Mouse (Mus musculus): Measurements from ENCODE around the gene Prcd. TPM values are rescaled to one million over a fixed set of nuclear protein-coding genes. Genes with fewer than 3 reads are reported as not detected.

Prcd gene
- polyA plus RNA-seq, 1 experiment from 2014 or later = 1.1 TPM

GRCm38 (mm10) chr11:116645446-116646110, 7.8 kb upstream of the Prcd start:
- Histone ChIP-seq H3K27ac (ENCODE audit: low read depth, low read length) (peak overlapping the region; percentile 24; the same call in 1 of the 2 replicates), H3K36me3 (ENCODE audit: control insufficient read depth, insufficient read depth, low read length) (no peaks in the 10 kb centered on the region), H3K4me1 (ENCODE audit: control insufficient read depth, insufficient read depth, low read length) (peaks cover 51% of the 10 kb centered on the region), H3K4me2 (replicated peaks; ENCODE audit: low read depth, low read length) (no peak overlapping the region), H3K4me3 (ENCODE audit: low read length) (no peak overlapping the region), H3K9me3 (ENCODE audit: control insufficient read depth, low read length) (no peaks in the 10 kb centered on the region), H3K9ac (ENCODE audit: low read depth, low read length) (no peak overlapping the region), H3K27me3 (ENCODE audit: control insufficient read depth, insufficient read depth, low read length) (no peaks in the 10 kb centered on the region; the same call in 1 of the 2 replicates)
- no peak for ATAC-seq (ENCODE audit: low FRiP score, low TSS enrichment)
- 19% methylated on average over 8 of the region's 8 CpGs for WGBS

- no peak overlapping the region for H3K27ac ChIP-seq (ENCODE audit: low read depth, low read length)
- H3K4me1 ChIP-seq (ENCODE audit: control insufficient read depth, insufficient read depth, low read length) = peaks cover 51% of the 10 kb centered on the region
- ATAC-seq (ENCODE audit: low FRiP score, low TSS enrichment) = no peak
- H3K4me3 ChIP-seq (ENCODE audit: low read length) = no peak overlapping the region
- H3K27me3 ChIP-seq (ENCODE audit: control insufficient read depth, insufficient read depth, low read length) = no peaks in the 10 kb centered on the region; the same call in 1 of the 2 replicates
- WGBS = 50% methylated on average over 11 of the region's 11 CpGs
- H3K36me3 ChIP-seq (ENCODE audit: control insufficient read depth, insufficient read depth, low read length) = no peaks in the 10 kb centered on the region
- H3K9ac ChIP-seq (ENCODE audit: low read depth, low read length) = no peak overlapping the region
- H3K4me2 ChIP-seq (replicated peaks; ENCODE audit: low read depth, low read length) = no peak overlapping the region
- no peaks in the 10 kb centered on the region for H3K9me3 ChIP-seq (ENCODE audit: control insufficient read depth, low read length)
These were observed 7.2 kb upstream of the Prcd start for GRCm38 (mm10) chr11:116646136-116646535.

- H3K9me3 ChIP-seq (ENCODE audit: control insufficient read depth, low read length) = no peaks in the 10 kb centered on the region
- no peak for ATAC-seq (ENCODE audit: low FRiP score, low TSS enrichment)
- no peak overlapping the region for H3K4me3 ChIP-seq (ENCODE audit: low read length)
- H3K36me3 ChIP-seq (ENCODE audit: control insufficient read depth, insufficient read depth, low read length) = no peaks in the 10 kb centered on the region
- peak overlapping the region; percentile 84; the same call in 1 of the 2 replicates for H3K27ac ChIP-seq (ENCODE audit: low read depth, low read length)
- H3K4me2 ChIP-seq (replicated peaks; ENCODE audit: low read depth, low read length) = no peak overlapping the region
- WGBS = 89% methylated on average over 7 of the region's 7 CpGs
- no peaks in the 10 kb centered on the region; the same call in 1 of the 2 replicates for H3K27me3 ChIP-seq (ENCODE audit: control insufficient read depth, insufficient read depth, low read length)
- H3K4me1 ChIP-seq (ENCODE audit: control insufficient read depth, insufficient read depth, low read length) = peaks cover 53% of the 10 kb centered on the region
- H3K9ac ChIP-seq (ENCODE audit: low read depth, low read length) = no peak overlapping the region
These were observed 6.6 kb upstream of the Prcd start for GRCm38 (mm10) chr11:116646771-116647170.

- no peaks in the 10 kb centered on the region for H3K9me3 ChIP-seq (ENCODE audit: control insufficient read depth, low read length)
- H3K27me3 ChIP-seq (ENCODE audit: control insufficient read depth, insufficient read depth, low read length) = peaks cover 2% of the 10 kb centered on the region
- no peaks in the 10 kb centered on the region for H3K36me3 ChIP-seq (ENCODE audit: control insufficient read depth, insufficient read depth, low read length)
- no peak overlapping the region for H3K9ac ChIP-seq (ENCODE audit: low read depth, low read length)
- peak overlapping the region; percentile 84 for H3K27ac ChIP-seq (ENCODE audit: low read depth, low read length)
- ATAC-seq (ENCODE audit: low FRiP score, low TSS enrichment) = no peak
- H3K4me3 ChIP-seq (ENCODE audit: low read length) = no peak overlapping the region
- 56% methylated on average over 11 of the region's 11 CpGs for WGBS
- peaks cover 53% of the 10 kb centered on the region for H3K4me1 ChIP-seq (ENCODE audit: control insufficient read depth, insufficient read depth, low read length)
- H3K4me2 ChIP-seq (replicated peaks; ENCODE audit: low read depth, low read length) = no peak overlapping the region
These were observed 5.9 kb upstream of the Prcd start for GRCm38 (mm10) chr11:116647340-116647991.

- Histone ChIP-seq H3K4me3 (ENCODE audit: low read length) (no peak overlapping the region), H3K27ac (ENCODE audit: low read depth, low read length) (peak overlapping the region; percentile 84), H3K36me3 (ENCODE audit: control insufficient read depth, insufficient read depth, low read length) (no peaks in the 10 kb centered on the region), H3K9ac (ENCODE audit: low read depth, low read length) (0 out of 2 replicates have a peak overlapping the region, but pooled peaks have one; percentile 4), H3K27me3 (ENCODE audit: control insufficient read depth, insufficient read depth, low read length) (peaks cover 9% of the 10 kb centered on the region), H3K4me2 (replicated peaks; ENCODE audit: low read depth, low read length) (peak overlapping the region; percentile 15; the same call in 1 of the 2 replicates), H3K4me1 (ENCODE audit: control insufficient read depth, insufficient read depth, low read length) (peaks cover 53% of the 10 kb centered on the region), H3K9me3 (ENCODE audit: control insufficient read depth, low read length) (no peaks in the 10 kb centered on the region)
- no peak for ATAC-seq (ENCODE audit: low FRiP score, low TSS enrichment)
- whole genome bisulfite sequencing = 41% methylated on average over 18 of the region's 18 CpGs
These were observed 5.0 kb upstream of the Prcd start for GRCm38 (mm10) chr11:116648213-116648921.

GRCm38 (mm10) chr11:116648976-116649375, 4.4 kb upstream of the Prcd start:
- H3K9ac ChIP-seq (ENCODE audit: low read depth, low read length) = peak overlapping the region; percentile 18; the same call in 1 of the 2 replicates
- H3K4me2 ChIP-seq (replicated peaks; ENCODE audit: low read depth, low read length) = no peak overlapping the region
- H3K36me3 ChIP-seq (ENCODE audit: control insufficient read depth, insufficient read depth, low read length) = no peaks in the 10 kb centered on the region
- 69% methylated on average over 10 of the region's 10 CpGs for WGBS
- no peak for ATAC-seq (ENCODE audit: low FRiP score, low TSS enrichment)
- H3K27ac ChIP-seq (ENCODE audit: low read depth, low read length) = peak overlapping the region; percentile 84
- no peak overlapping the region for H3K4me3 ChIP-seq (ENCODE audit: low read length)
- H3K4me1 ChIP-seq (ENCODE audit: control insufficient read depth, insufficient read depth, low read length) = peaks cover 52% of the 10 kb centered on the region
- H3K27me3 ChIP-seq (ENCODE audit: control insufficient read depth, insufficient read depth, low read length) = peaks cover 15% of the 10 kb centered on the region
- H3K9me3 ChIP-seq (ENCODE audit: control insufficient read depth, low read length) = no peaks in the 10 kb centered on the region

GRCm38 (mm10) chr11:116649711-116650337, 3.5 kb upstream of the Prcd start:
- Histone ChIP-seq H3K4me3 (ENCODE audit: low read length) (no peak overlapping the region), H3K36me3 (ENCODE audit: control insufficient read depth, insufficient read depth, low read length) (no peaks in the 10 kb centered on the region), H3K4me1 (ENCODE audit: control insufficient read depth, insufficient read depth, low read length) (peaks cover 47% of the 10 kb centered on the region), H3K4me2 (replicated peaks; ENCODE audit: low read depth, low read length) (no peak overlapping the region), H3K9me3 (ENCODE audit: control insufficient read depth, low read length) (no peaks in the 10 kb centered on the region), H3K27ac (ENCODE audit: low read depth, low read length) (no peak overlapping the region), H3K9ac (ENCODE audit: low read depth, low read length) (no peak overlapping the region), H3K27me3 (ENCODE audit: control insufficient read depth, insufficient read depth, low read length) (peaks cover 20% of the 10 kb centered on the region)
- no peak for ATAC-seq (ENCODE audit: low FRiP score, low TSS enrichment)
- 96% methylated on average over 13 of the region's 13 CpGs for WGBS

- H3K9ac ChIP-seq (ENCODE audit: low read depth, low read length) = no peak overlapping the region
- WGBS = 93% methylated on average over 8 of the region's 8 CpGs
- no peaks in the 10 kb centered on the region for H3K9me3 ChIP-seq (ENCODE audit: control insufficient read depth, low read length)
- H3K27me3 ChIP-seq (ENCODE audit: control insufficient read depth, insufficient read depth, low read length) = peaks cover 23% of the 10 kb centered on the region
- peaks cover 40% of the 10 kb centered on the region for H3K4me1 ChIP-seq (ENCODE audit: control insufficient read depth, insufficient read depth, low read length)
- no peak overlapping the region for H3K4me3 ChIP-seq (ENCODE audit: low read length)
- H3K4me2 ChIP-seq (replicated peaks; ENCODE audit: low read depth, low read length) = no peak overlapping the region
- no peak overlapping the region for H3K27ac ChIP-seq (ENCODE audit: low read depth, low read length)
- no peaks in the 10 kb centered on the region for H3K36me3 ChIP-seq (ENCODE audit: control insufficient read depth, insufficient read depth, low read length)
- ATAC-seq (ENCODE audit: low FRiP score, low TSS enrichment) = no peak
These were observed 2.5 kb upstream of the Prcd start for GRCm38 (mm10) chr11:116650811-116651210.
